In genomic region chr5:64382451-64383057, GRCm38 (mm10) we compare ENCODE assay signal across 8 mouse cellular contexts.
DNase-seq lines count a peak whose midpoint lies in the region; ATAC-seq lines count a peak whose summit lies in the region.

No protein-coding gene starts in this region.

- intact Hi-C loops in left cerebral cortex, postnatal 14 days (cut with DNase I): loop anchor here (2.0 to 5.0 kb wide), 5 partner anchors 95 to 484 kb away; no protein-coding TSS in a partner anchor

- DNase-seq in adipocyte (ENCODE audit: low spot score): peak; percentile 96
- DNase-seq in cerebellum, postnatal 4 days (ENCODE audit: low spot score in 2 of 2): peak; percentile 76 to 86
- DNase-seq in gastrocnemius, adult 8-10 months (ENCODE audit: low spot score in 2 of 2): peak; percentile 52 to 58
- DNase-seq in induced T-regulatory cell, adult 2 months (ENCODE audit: low read depth): peak; percentile 89
- peak; percentile 85 to 89 for DNase-seq in left cerebral cortex, postnatal 14 days (ENCODE audit: low spot score in 2 of 2)
- DNase-seq in right cerebral cortex, postnatal 14 days: peak; percentile 72
- DNase-seq in urinary bladder, postnatal 25 days (ENCODE audit: low spot score): peak; percentile 73

- ATAC-seq in megakaryocyte progenitor cell, adult 5-6 weeks (replicated peaks; ENCODE audit: poor library complexity): peak; percentile 68

Comparison
In these comparisons a context has a peak if more than half of its experiments do, and no peak if none do; other contexts are left out.
1. Peak in every context shown above with its lines: DNase-seq and ATAC-seq.